Mouse (Mus musculus) fibroblast of lung, adult 2 months (primary cell): Measurements from ENCODE around the gene Csnk2a1.
A peak's percentile ranks its signal among the peaks of the same experiment; 100 is the strongest.
"Not testable (repeated sequence)": the region's sequence is repeated elsewhere in the genome, so short reads cannot be mapped to it uniquely, and the experiment has no call there.

Experiments used
- DNase-seq: peaks from one replicate; pipeline ENCODE4 v3.0.0-alpha.2; 2011; ENCODE audit warnings: low read depth

The Csnk2a1 gene

GRCm38 (mm10) chr2:152226248-152227050 lies at the start of gene Csnk2a1:
Csnk2a1 (plus strand) TSS chr2:152226839.
- DNase-seq, result peak; percentile 84

- no peak for DNase-seq
These were observed 49.4 kb upstream of the Csnk2a1 start for GRCm38 (mm10) chr2:152177162-152177805.

GRCm38 (mm10) chr2:152177806-152178170 lies 48.9 kb upstream of the Csnk2a1 start:
- no peak for DNase-seq

GRCm38 (mm10) chr2:152178345-152178744 lies 48.3 kb upstream of the Csnk2a1 start:
- DNase-seq, result no peak

- no peak for DNase-seq
These were observed 47.3 kb upstream of the Csnk2a1 start for GRCm38 (mm10) chr2:152179301-152179700.

GRCm38 (mm10) chr2:152180323-152180722 lies 46.3 kb upstream of the Csnk2a1 start:
- DNase-seq, result peak; percentile 35

- DNase-seq, result no peak
These were observed 39.5 kb upstream of the Csnk2a1 start for GRCm38 (mm10) chr2:152187132-152187531.

- no peak for DNase-seq
These were observed 37.4 kb upstream of the Csnk2a1 start for GRCm38 (mm10) chr2:152189213-152189612.

GRCm38 (mm10) chr2:152189640-152190039 lies 37.0 kb upstream of the Csnk2a1 start:
- DNase-seq, result no peak

GRCm38 (mm10) chr2:152190161-152190560 lies 36.5 kb upstream of the Csnk2a1 start:
- DNase-seq, result no peak

GRCm38 (mm10) chr2:152192591-152193345 lies 33.9 kb upstream of the Csnk2a1 start:
- DNase-seq, result no peak

- DNase-seq, result no peak
These were observed 33.3 kb upstream of the Csnk2a1 start for GRCm38 (mm10) chr2:152193346-152193710.

GRCm38 (mm10) chr2:152194586-152194985 lies 32.1 kb upstream of the Csnk2a1 start:
- DNase-seq, result no peak

- no peak for DNase-seq
These were observed 29.7 kb upstream of the Csnk2a1 start for GRCm38 (mm10) chr2:152196896-152197295.

GRCm38 (mm10) chr2:152197301-152197712 lies 29.3 kb upstream of the Csnk2a1 start:
- peak; percentile 21 for DNase-seq

- not testable (repeated sequence) for DNase-seq
These were observed 20.5 kb upstream of the Csnk2a1 start for GRCm38 (mm10) chr2:152206139-152206538.

GRCm38 (mm10) chr2:152211871-152212270 lies 14.8 kb upstream of the Csnk2a1 start:
- DNase-seq, result no peak

- no peak for DNase-seq
These were observed 9.7 kb upstream of the Csnk2a1 start for GRCm38 (mm10) chr2:152216975-152217374.

GRCm38 (mm10) chr2:152223521-152224300 lies 2.9 kb upstream of the Csnk2a1 start:
- DNase-seq, result no peak

- DNase-seq, result no peak
These were observed 1.1 kb upstream of the Csnk2a1 start for GRCm38 (mm10) chr2:152225536-152225935.

GRCm38 (mm10) chr2:152227051-152227481 lies 427 bp downstream of the Csnk2a1 start:
- peak; percentile 15 for DNase-seq

- no peak for DNase-seq
These were observed 3.4 kb downstream of the Csnk2a1 start for GRCm38 (mm10) chr2:152230046-152230445.
